Mouse (Mus musculus): Measurements from ENCODE around the gene Gimap8. TPM values are rescaled to one million over a fixed set of nuclear protein-coding genes. Genes with fewer than 3 reads are reported as not detected.
"Not testable (repeated sequence)": the region's sequence is repeated elsewhere in the genome, so short reads cannot be mapped to it uniquely, and the experiment has no call there.

Gimap8 gene
- total RNA-seq (2021) = 1 to 10 TPM; 1.5 to 1.7 TPM
- long read RNA-seq = 0 reads

- DNase-seq (ENCODE audit: low spot score in 2 of 2) = peak in 1 of 2 experiments; percentile 45
These were observed at the start of gene Gimap8 for GRCm38 (mm10) chr6:48646995-48647394. TSS of gene Gimap8 (plus strand) at chr6:48647234.

GRCm38 (mm10) chr6:48600594-48600993 lies 46.4 kb upstream of the Gimap8 start:
- no peak for DNase-seq (ENCODE audit: low spot score in 2 of 2)

- peak; percentile 96 to 98 for DNase-seq (ENCODE audit: low spot score in 2 of 2)
These were observed 45.6 kb upstream of the Gimap8 start, which contains the start of gene Zfp775 for GRCm38 (mm10) chr6:48601271-48602079. TSS of gene Zfp775 (plus strand) at chr6:48602063.

GRCm38 (mm10) chr6:48602080-48602741 lies 44.8 kb upstream of the Gimap8 start:
- DNase-seq (ENCODE audit: low spot score in 2 of 2) = no peak

- DNase-seq (ENCODE audit: low spot score in 2 of 2) = no peak
These were observed 38.9 kb upstream of the Gimap8 start for GRCm38 (mm10) chr6:48608124-48608523.

- no peak for DNase-seq (ENCODE audit: low spot score in 2 of 2)
These were observed 37.5 kb upstream of the Gimap8 start for GRCm38 (mm10) chr6:48609512-48609911.

GRCm38 (mm10) chr6:48610657-48611056 lies 36.4 kb upstream of the Gimap8 start:
- no peak for DNase-seq (ENCODE audit: low spot score in 2 of 2)

GRCm38 (mm10) chr6:48613464-48613863 lies 33.6 kb upstream of the Gimap8 start:
- DNase-seq (ENCODE audit: low spot score in 2 of 2) = no peak

GRCm38 (mm10) chr6:48614756-48615155 lies 32.3 kb upstream of the Gimap8 start:
- DNase-seq (ENCODE audit: low spot score in 2 of 2) = no peak

GRCm38 (mm10) chr6:48620031-48620430 lies 27.0 kb upstream of the Gimap8 start:
- DNase-seq (ENCODE audit: low spot score in 2 of 2) = no peak

- not testable (repeated sequence) for DNase-seq (ENCODE audit: low spot score in 2 of 2)
These were observed 24.7 kb upstream of the Gimap8 start for GRCm38 (mm10) chr6:48622186-48622843.

GRCm38 (mm10) chr6:48623460-48623859 lies 23.6 kb upstream of the Gimap8 start:
- DNase-seq (ENCODE audit: low spot score in 2 of 2) = no peak

- DNase-seq (ENCODE audit: low spot score in 2 of 2) = no peak
These were observed 20.6 kb upstream of the Gimap8 start, which contains the start of gene AI854703 for GRCm38 (mm10) chr6:48626464-48626863. TSS of gene AI854703 (plus strand) at chr6:48626764.

GRCm38 (mm10) chr6:48626984-48627383 lies 20.1 kb upstream of the Gimap8 start:
- peak; percentile 52 to 63 for DNase-seq (ENCODE audit: low spot score in 2 of 2)

- DNase-seq (ENCODE audit: low spot score in 2 of 2) = no peak
These were observed 19.5 kb upstream of the Gimap8 start for GRCm38 (mm10) chr6:48627511-48627924.

GRCm38 (mm10) chr6:48628377-48628776 lies 18.7 kb upstream of the Gimap8 start:
- DNase-seq (ENCODE audit: low spot score in 2 of 2) = no peak

- DNase-seq (ENCODE audit: low spot score in 2 of 2) = peak; percentile 44 to 63
These were observed 18.0 kb upstream of the Gimap8 start for GRCm38 (mm10) chr6:48628808-48629660.

GRCm38 (mm10) chr6:48629661-48630034 lies 17.4 kb upstream of the Gimap8 start:
- no peak for DNase-seq (ENCODE audit: low spot score in 2 of 2)

- DNase-seq (ENCODE audit: low spot score in 2 of 2) = no peak
These were observed 16.2 kb upstream of the Gimap8 start for GRCm38 (mm10) chr6:48630831-48631230.

- DNase-seq (ENCODE audit: low spot score in 2 of 2) = no peak
These were observed 11.9 kb upstream of the Gimap8 start for GRCm38 (mm10) chr6:48635105-48635504.

- no peak for DNase-seq (ENCODE audit: low spot score in 2 of 2)
These were observed 10.5 kb upstream of the Gimap8 start for GRCm38 (mm10) chr6:48636515-48636914.

Data from layer of hippocampus, postnatal 10 days (tissue).